Mouse (Mus musculus) cortical plate, adult 2 months (tissue): ENCODE results near the gene Lck.

ENCODE experiments used
- CTCF ChIP-seq: fragments of 200-500 bp; IDR thresholded peaks from 2 replicates; pipeline ENCODE4 v1.5.1; 2011; ENCODE audit warnings: mild to moderate bottlenecking, control low read depth, low read length; ENCODE audit not compliant: insufficient read depth; ENCODE audit errors: extremely low read depth
- POLR2A ChIP-seq: fragments of 200-500 bp; IDR thresholded peaks from 2 replicates; pipeline ENCODE4 v1.6.1; 2011; ENCODE audit warnings: mild to moderate bottlenecking, low read length, control low read depth; ENCODE audit not compliant: insufficient read depth; ENCODE audit errors: extremely low read depth

DNA sequence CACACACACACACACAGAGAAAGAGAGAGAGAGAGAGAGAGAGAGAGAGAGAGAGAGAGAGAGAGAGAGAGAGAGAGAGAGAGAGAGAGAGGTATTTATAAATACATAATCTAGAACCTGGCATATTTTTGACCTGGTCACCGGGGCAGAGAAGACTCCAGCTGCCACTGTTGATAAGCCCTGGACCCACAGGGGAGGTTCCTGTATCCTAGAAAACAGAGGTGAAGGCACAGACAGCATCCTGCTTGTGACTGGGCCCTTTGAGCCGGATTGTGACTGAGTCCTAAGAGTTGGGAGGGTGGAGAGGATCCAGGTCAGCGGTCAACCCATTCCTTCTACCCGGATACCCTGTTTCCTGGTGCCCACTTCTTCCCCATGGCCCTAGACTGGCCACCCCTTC, 15.4 kb upstream of the Lck start:
- no peak for TF ChIP-seq CTCF
- TF ChIP-seq POLR2A, result no peak
